Mouse (Mus musculus) CD8-positive naive resting alpha-beta T cell, adult 2 months (primary cell): ENCODE results near the gene Ctnnbl1.

Experiments
- DNase-seq, 2 experiments: peaks; one replicate each; pipeline ENCODE4 v3.0.0; 2022; ENCODE audit warnings: low read depth in 2 of 2, low spot score in 2 of 2

Ctnnbl1 gene

DNA sequence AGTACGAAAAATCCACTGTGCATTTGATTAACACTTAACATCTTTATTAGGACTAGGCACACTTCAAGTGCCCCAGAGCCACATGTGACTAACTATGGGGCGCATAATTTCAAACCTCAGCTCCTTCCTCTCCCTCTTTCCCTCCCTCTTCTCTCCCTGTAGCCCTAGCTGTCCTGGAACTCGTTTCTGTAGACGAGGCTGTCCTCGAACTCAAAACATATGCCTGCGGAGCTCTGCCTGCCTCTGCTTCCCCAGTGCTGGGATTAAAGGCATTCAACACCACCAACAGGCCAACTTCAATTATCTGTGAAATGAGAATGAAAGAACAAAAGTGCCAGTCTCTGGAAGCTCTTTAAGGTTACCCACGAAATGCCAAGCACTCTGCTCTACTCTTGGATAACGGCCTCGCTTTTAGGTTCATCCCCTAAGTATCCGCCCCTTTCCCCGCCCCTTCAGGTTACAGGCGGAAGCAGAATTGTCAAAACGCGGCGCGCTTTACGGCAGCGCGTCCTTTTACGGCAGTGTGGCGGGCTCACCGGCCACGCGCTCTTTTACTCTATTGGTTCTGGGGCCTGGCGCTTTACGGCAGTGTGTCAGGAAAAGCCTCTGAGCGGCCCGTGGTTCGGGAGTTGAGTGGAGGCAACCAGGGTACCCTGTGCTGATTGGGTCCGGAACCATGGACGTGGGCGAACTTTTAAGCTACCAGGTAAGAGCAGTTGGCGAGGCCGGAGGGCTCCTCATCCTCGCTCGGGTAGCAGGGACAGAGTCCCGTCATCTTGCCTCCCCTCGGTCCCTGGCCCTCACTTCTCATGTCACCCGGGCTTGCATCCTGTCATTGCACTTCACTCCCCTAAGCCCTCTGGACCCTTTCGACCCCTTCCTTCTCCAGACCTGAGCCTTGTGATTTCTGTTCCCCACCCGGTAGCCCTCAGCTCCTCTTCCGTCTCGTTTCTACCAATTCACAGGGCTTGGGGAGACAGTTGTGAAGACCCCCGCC is at the start of gene Ctnnbl1:
Gene Ctnnbl1, plus strand, starts transcription at position 548 of the 997 bp plus-strand sequence.
- peak; percentile 97 to 99 for DNase-seq

- DNase-seq = no peak
Observed at GRCm38 (mm10) chr2:157687506-157687905, 49.7 kb upstream of the Ctnnbl1 start.

GRCm38 (mm10) chr2:157691266-157692105 is 45.7 kb upstream of the Ctnnbl1 start:
- no peak for DNase-seq

DNA sequence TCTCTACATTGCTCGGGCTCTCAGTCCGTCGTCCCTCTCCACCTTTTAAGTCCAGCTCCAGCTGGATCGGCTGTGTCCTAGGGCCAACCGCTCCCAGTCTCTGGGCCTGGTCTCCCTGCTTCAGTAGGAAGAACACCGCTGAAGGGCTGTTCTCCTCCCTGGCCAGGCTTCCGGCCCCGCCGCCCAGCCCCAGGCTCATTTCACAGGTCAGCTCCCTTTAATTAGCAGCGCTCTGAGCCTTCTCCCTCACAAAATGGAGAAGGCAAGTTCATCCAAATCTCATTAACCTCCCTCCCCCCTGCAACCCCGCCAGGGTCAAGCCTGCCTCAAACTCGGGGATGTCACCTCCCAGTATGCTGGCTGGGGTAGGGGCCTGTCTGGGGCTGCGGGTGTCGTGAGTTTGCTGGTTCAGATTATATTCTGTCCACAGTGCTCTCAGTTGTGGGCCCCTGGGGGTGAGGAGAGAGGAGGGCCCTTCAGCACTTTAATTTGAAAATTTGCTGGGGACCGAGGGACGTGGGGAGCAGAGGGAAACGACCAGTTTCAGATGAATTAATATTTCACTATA is 44.8 kb upstream of the Ctnnbl1 start:
- DNase-seq = no peak

DNA sequence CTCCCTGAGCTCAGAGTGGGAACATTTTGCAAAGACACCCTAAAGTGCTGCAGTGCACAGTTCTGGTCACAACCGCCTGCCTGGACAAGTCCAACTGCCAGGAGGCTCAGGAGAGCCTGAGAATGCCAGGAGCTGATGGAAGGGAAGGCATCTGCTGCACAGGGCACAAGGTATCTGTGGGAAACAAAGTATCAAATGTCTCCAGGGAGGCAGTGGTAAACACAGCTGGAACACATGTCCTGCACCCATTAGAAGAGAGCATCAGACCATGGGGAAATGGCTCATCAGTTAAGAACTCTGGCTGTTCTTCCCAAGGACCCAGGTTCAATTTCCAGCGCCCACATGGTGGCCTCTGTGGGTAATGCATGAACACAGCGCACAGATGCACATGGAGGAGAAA is 43.6 kb upstream of the Ctnnbl1 start:
- DNase-seq = no peak

GRCm38 (mm10) chr2:157696297-157696731 is 40.9 kb upstream of the Ctnnbl1 start:
- DNase-seq = no peak

GRCm38 (mm10) chr2:157703155-157703554 is 34.0 kb upstream of the Ctnnbl1 start:
- no peak for DNase-seq

DNA sequence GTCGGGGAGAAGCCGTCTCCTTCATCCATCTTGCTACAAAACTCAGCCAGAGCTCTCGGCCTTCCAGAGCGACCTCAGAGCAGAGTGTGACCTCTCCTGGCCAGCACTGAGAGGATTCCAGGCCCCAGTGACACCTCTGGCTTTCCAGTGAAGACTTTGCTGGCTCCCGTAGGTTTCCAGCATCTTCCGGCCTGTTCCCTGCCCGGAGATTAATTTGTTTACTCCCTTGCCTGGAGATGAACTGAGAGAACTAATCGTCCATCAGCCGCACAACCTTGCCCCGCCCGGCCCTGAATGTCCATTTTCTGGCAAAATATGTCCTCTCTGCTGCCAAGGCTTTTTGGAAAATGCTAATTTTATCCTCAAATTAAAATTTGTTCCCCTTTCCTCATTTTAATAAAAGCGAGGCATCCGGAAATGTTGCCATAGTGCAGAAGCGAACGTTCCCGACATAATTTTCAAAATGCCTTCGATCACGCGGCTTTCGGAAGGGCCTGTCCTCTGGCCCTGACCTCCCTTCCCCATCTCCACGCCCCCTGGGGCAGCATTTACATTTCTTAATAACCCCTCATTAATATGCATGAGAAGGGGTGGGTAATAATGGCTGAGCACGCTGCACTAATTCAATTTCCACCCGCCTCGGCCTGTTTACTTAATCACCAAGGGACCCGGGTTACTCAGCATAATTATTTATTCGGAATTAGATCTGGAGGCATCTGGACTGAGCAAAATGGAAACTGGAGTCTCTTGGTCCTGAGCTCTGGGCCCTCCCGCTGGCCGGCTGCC is 32.0 kb upstream of the Ctnnbl1 start:
- DNase-seq = no peak

- DNase-seq = no peak
Observed at GRCm38 (mm10) chr2:157705777-157706158, 31.4 kb upstream of the Ctnnbl1 start.

- DNase-seq = no peak
Observed at GRCm38 (mm10) chr2:157707191-157707923, 29.8 kb upstream of the Ctnnbl1 start.

- no peak for DNase-seq
Observed at GRCm38 (mm10) chr2:157712677-157713076, 24.5 kb upstream of the Ctnnbl1 start.

GRCm38 (mm10) chr2:157715586-157716191 is 21.5 kb upstream of the Ctnnbl1 start:
- no peak for DNase-seq

GRCm38 (mm10) chr2:157718441-157718840 is 18.8 kb upstream of the Ctnnbl1 start:
- no peak for DNase-seq

GRCm38 (mm10) chr2:157723883-157724573 is 13.2 kb upstream of the Ctnnbl1 start:
- no peak for DNase-seq

DNA sequence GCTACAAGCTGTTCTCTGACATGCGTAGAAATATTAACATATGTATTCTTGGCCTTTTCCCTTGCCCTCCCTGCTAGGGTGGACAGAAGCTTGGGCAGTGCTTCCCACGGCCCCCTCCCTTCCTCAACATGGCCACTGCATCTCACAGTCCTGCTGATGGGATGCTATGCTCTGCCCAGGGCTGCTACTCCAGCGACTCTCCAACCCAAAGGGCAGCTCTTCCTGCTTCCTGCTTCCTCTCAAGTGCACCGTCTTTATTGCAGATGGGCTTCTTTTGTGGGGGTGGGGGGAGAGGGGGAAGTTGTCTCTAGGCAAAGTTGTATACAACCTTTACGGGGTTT is 12.7 kb upstream of the Ctnnbl1 start:
- DNase-seq = no peak

DNA sequence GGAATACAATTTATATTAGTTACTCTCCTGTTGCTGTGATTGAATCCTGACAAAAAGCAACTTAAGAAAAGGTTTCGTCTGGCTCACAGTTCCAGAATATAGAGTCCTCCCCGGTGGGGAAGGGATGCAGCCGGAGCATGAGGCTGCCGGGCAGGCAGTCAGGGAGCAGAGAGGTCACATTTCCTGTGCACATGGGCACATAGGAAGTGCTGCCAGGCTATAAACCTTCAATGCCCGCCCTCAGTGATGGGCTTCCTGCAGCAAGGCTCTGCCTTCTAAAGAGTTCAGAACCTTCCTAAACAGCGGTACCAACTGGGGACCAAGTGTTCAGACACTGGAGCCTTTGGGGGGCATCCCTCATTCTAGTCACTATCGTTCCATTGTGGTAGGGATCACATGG is 7.4 kb downstream of the Ctnnbl1 start:
- peak; percentile 17 to 28 for DNase-seq

DNA sequence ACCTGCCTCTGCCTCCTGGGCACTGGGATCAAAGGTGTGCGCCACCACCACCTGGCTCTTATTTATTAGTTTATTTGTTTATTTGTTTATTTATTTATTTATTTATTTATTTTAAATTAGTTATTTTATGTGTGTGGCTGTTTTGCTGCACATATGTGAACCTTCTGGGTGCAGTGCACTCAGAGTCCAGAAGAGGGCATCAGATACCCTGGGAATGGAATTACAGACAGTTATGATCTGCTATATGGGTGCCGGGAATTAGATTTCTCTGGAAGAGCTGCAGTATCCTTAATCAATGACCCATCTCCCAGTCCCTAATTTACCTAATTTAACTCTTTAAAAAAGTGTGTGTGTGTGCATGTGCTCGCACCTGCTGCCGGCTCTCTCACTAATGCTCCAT is 8.5 kb downstream of the Ctnnbl1 start:
- peak in 1 of 2 experiments; percentile 15 for DNase-seq

DNA sequence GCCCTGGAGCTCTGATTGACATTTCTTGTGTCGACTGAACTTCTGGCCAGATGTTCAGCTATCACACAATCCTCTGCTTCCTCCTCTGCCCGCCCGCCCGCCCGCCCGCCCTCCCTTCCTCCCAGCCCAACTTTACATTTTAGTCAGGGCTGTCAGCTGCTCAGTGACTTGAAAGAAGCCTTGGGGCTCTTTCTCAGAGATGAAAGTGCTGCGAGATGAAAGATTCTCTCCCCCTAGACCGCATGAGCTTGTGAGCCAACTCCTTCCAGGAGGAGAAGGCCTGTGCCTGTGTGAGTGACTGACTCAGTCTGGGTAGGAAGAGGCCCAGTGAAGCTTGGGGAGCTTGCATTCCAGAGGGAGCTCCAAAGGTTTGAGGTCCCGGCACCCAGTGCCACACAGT is 9.4 kb downstream of the Ctnnbl1 start:
- peak; percentile 50 to 67 for DNase-seq

DNA sequence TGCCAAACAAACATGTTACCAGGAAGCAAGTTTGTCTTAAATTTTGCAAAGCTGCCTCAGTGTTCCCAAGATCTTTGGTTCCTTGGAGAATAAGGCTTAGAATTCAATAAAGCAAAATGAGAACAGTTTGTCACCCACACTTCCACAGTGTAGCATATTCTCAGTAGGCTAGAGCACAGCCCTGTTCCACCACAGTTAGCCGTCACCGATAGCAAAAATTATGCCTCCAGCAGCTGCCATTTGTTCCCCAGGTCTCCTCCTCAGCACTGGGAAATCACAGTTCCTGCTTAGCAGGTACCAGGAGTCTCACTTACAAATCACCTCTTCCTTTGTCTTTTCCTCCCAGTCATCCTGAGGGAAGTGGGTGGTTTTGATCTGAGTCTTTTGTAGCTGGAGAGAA is 10.8 kb downstream of the Ctnnbl1 start:
- no peak for DNase-seq
